Mouse (Mus musculus): ENCODE measurements around the gene Serpinb6a. TPM values are rescaled to one million over a fixed set of nuclear protein-coding genes. Genes with fewer than 3 reads are reported as not detected.

The Serpinb6a gene
- polyA plus RNA-seq, 1 experiment from 2014 or later = 73.7 TPM

DNA sequence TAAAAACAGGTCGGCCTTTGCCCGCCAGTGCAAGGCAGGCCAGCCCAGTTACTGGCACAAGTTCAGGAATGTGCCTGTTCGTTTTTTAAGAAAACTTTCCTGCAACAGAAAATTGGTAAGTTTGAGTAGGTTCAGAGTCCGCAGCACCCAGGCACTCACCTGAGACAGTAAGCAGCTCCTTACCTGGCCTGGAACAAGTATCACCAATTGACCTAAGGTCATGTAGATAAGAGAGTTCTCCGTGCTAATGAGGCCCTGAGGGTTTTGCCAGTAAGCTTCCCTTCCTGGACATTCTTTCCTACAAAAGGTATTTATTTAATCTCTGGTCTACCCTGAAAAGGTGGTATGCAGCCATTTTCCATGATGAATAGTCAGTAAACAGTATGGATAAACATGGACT, 80.9 kb downstream of the Serpinb6a start:
- no peaks in the 10 kb centered on the region for H3K4me1 ChIP-seq (ENCODE audit: control insufficient read depth, insufficient read depth, low read length)
- no peak overlapping the region for H3K4me2 ChIP-seq (replicated peaks; ENCODE audit: low read depth, low read length)
- 72% methylated on average over 5 of the region's 5 CpGs for WGBS
- no peak overlapping the region for H3K27ac ChIP-seq (ENCODE audit: low read length)
- no peaks in the 10 kb centered on the region for H3K27me3 ChIP-seq (ENCODE audit: control insufficient read depth, insufficient read depth, low read length)
- peaks cover 24% of the 10 kb centered on the region for H3K36me3 ChIP-seq (ENCODE audit: control insufficient read depth, insufficient read depth, low read length)
- ATAC-seq (ENCODE audit: insufficient number of reproducible peaks, insufficient read depth, low FRiP score, low read depth) = no peak
- H3K4me3 ChIP-seq (ENCODE audit: low read depth, low read length) = no peak overlapping the region
- H3K9me3 ChIP-seq (ENCODE audit: control insufficient read depth, low read depth, low read length) = no peaks in the 10 kb centered on the region
- no peak overlapping the region for H3K9ac ChIP-seq (replicated peaks; ENCODE audit: low read depth, low read length)

- ATAC-seq (ENCODE audit: insufficient number of reproducible peaks, insufficient read depth, low FRiP score, low read depth) = no peak
- no peak overlapping the region for H3K4me2 ChIP-seq (replicated peaks; ENCODE audit: low read depth, low read length)
- peaks cover 24% of the 10 kb centered on the region for H3K36me3 ChIP-seq (ENCODE audit: control insufficient read depth, insufficient read depth, low read length)
- no peaks in the 10 kb centered on the region for H3K9me3 ChIP-seq (ENCODE audit: control insufficient read depth, low read depth, low read length)
- H3K9ac ChIP-seq (replicated peaks; ENCODE audit: low read depth, low read length) = no peak overlapping the region
- WGBS = 97% methylated on average over 6 of the region's 6 CpGs
- H3K4me3 ChIP-seq (ENCODE audit: low read depth, low read length) = no peak overlapping the region
- H3K27ac ChIP-seq (ENCODE audit: low read length) = no peak overlapping the region
- H3K4me1 ChIP-seq (ENCODE audit: control insufficient read depth, insufficient read depth, low read length) = no peaks in the 10 kb centered on the region
- no peaks in the 10 kb centered on the region for H3K27me3 ChIP-seq (ENCODE audit: control insufficient read depth, insufficient read depth, low read length)
Observed at GRCm38 (mm10) chr13:33921041-33921440, 81.6 kb downstream of the Serpinb6a start.

DNA sequence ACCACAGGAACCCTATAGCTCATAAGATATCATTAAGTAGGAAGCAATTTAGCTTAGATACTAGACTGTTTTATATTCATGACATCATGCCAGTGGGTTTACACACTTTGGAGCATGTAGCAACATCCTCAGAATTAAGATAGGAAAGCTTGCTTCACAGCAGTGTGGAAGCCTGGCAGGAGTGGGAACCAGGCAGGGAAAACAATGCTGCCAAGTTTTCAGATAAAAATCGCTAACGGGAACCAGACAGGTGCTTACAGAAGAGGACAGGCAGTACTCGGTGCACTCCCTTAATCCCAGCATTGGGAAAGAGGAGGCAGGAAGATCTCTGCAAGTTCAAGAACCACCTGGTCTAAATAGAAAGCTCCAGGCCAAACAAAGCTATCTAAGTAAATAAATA, 95.8 kb downstream of the Serpinb6a start:
- Histone ChIP-seq H3K9ac (replicated peaks; ENCODE audit: low read depth, low read length) (no peak overlapping the region), H3K4me1 (ENCODE audit: control insufficient read depth, insufficient read depth, low read length) (no peaks in the 10 kb centered on the region), H3K36me3 (ENCODE audit: control insufficient read depth, insufficient read depth, low read length) (no peaks in the 10 kb centered on the region), H3K4me3 (ENCODE audit: low read depth, low read length) (no peak overlapping the region), H3K4me2 (replicated peaks; ENCODE audit: low read depth, low read length) (no peak overlapping the region), H3K27me3 (ENCODE audit: control insufficient read depth, insufficient read depth, low read length) (no peaks in the 10 kb centered on the region), H3K9me3 (ENCODE audit: control insufficient read depth, low read depth, low read length) (no peaks in the 10 kb centered on the region), H3K27ac (ENCODE audit: low read length) (no peak overlapping the region)
- WGBS = 58% methylated on average over 3 of the region's 3 CpGs
- no peak for ATAC-seq (ENCODE audit: insufficient number of reproducible peaks, insufficient read depth, low FRiP score, low read depth)

DNA sequence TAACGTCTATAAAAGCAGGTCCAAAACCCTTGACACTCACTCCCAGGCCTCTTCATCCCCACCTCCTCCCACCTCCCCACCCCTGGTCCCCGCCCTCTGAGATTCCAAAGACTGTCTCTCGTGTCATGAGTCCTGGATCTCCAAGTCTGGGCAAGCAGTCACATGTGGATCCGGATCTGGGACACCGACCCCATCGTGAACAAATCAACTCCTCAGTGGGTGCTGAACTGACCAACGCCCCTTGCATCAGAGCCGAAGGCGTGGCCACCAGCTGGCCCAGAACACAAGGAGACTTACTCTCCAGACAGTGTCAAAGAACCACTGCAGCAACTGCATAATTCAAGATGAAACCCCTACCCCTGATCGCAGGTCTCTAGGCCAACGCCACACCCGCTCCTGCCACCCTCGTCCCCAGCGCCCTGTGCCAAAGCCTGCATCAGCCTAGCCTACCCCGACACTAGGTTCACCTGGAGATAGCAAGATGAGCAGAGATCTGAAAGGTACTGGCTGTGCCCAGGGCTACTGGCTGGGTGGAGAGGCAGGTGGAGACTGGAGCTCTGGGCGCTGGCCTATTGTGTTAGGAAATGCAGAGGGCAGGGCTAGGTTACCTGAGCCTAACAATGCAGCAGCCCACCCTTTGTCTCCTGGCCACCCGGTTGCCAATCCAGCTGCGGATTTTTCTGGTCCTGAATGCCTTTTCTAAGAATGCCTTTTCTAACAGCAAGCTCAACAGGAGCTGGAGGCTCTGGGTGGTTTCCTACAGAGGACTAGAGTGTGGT, 97.2 kb downstream of the Serpinb6a start, which contains the start of gene Serpinb6c:
TSS of gene Serpinb6c (minus strand) at position 533 of the 779 bp plus-strand sequence.
- Histone ChIP-seq H3K4me3 (ENCODE audit: low read depth, low read length) (no peak within 1 kb of the TSS), H3K27ac (ENCODE audit: low read length) (no peak within 1 kb of the TSS), H3K9ac (replicated peaks; ENCODE audit: low read depth, low read length) (no peak within 1 kb of the TSS), H3K9me3 (ENCODE audit: control insufficient read depth, low read depth, low read length) (no peaks in the 10 kb centered on the region), H3K27me3 (ENCODE audit: control insufficient read depth, insufficient read depth, low read length) (no peaks in the 10 kb centered on the region), H3K36me3 (ENCODE audit: control insufficient read depth, insufficient read depth, low read length) (no peaks in the 10 kb centered on the region), H3K4me2 (replicated peaks; ENCODE audit: low read depth, low read length) (no peak within 1 kb of the TSS), H3K4me1 (ENCODE audit: control insufficient read depth, insufficient read depth, low read length) (no peaks in the 10 kb centered on the region)
- WGBS = 69% methylated on average over 18 of the region's 18 CpGs
- no peak for ATAC-seq (ENCODE audit: insufficient number of reproducible peaks, insufficient read depth, low FRiP score, low read depth)

GRCm38 (mm10) chr13:33903290-33903689, 99.3 kb downstream of the Serpinb6a start:
- no peaks in the 10 kb centered on the region for H3K9me3 ChIP-seq (ENCODE audit: control insufficient read depth, low read depth, low read length)
- no peaks in the 10 kb centered on the region for H3K27me3 ChIP-seq (ENCODE audit: control insufficient read depth, insufficient read depth, low read length)
- 72% methylated on average over 2 of the region's 2 CpGs for WGBS
- H3K4me3 ChIP-seq (ENCODE audit: low read depth, low read length) = no peak overlapping the region
- no peak overlapping the region for H3K9ac ChIP-seq (replicated peaks; ENCODE audit: low read depth, low read length)
- no peaks in the 10 kb centered on the region for H3K36me3 ChIP-seq (ENCODE audit: control insufficient read depth, insufficient read depth, low read length)
- no peak for ATAC-seq (ENCODE audit: insufficient number of reproducible peaks, insufficient read depth, low FRiP score, low read depth)
- H3K27ac ChIP-seq (ENCODE audit: low read length) = no peak overlapping the region
- H3K4me2 ChIP-seq (replicated peaks; ENCODE audit: low read depth, low read length) = no peak overlapping the region
- H3K4me1 ChIP-seq (ENCODE audit: control insufficient read depth, insufficient read depth, low read length) = no peaks in the 10 kb centered on the region

DNA sequence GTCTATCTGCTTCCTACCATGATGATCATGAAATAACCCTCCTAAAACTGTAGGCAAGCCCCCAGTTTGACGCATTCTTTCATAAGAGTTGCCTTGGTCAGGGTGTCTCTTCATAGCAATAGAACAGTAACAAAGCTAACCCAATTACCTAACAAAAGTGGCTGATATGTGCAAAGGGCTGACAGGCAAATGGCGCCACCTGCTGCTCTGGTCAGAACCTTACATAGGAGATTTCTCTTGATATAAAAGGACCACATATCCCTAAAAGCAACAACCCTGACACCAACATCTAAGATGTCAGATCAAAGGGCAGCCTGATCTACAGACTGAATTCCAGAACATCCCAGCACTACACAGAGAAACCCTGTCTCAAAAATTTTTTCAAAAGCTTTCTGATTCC, 108.4 kb downstream of the Serpinb6a start:
- Histone ChIP-seq H3K27ac (ENCODE audit: low read length) (no peak overlapping the region), H3K27me3 (ENCODE audit: control insufficient read depth, insufficient read depth, low read length) (no peaks in the 10 kb centered on the region), H3K9me3 (ENCODE audit: control insufficient read depth, low read depth, low read length) (no peaks in the 10 kb centered on the region), H3K36me3 (ENCODE audit: control insufficient read depth, insufficient read depth, low read length) (no peaks in the 10 kb centered on the region), H3K4me3 (ENCODE audit: low read depth, low read length) (no peak overlapping the region), H3K4me1 (ENCODE audit: control insufficient read depth, insufficient read depth, low read length) (no peaks in the 10 kb centered on the region), H3K4me2 (replicated peaks; ENCODE audit: low read depth, low read length) (no peak overlapping the region), H3K9ac (replicated peaks; ENCODE audit: low read depth, low read length) (no peak overlapping the region)
- 45% methylated on average over 2 of the region's 2 CpGs for WGBS
- no peak for ATAC-seq (ENCODE audit: insufficient number of reproducible peaks, insufficient read depth, low FRiP score, low read depth)

Other genes starting within 250 kb of the Serpinb6a start
- not detected in 2 replicates for gene Serpinb6e, start 159.4 kb downstream of the Serpinb6a start, polyA plus RNA-seq (2014; fragmentation: Nextera tagmentation; extraction: Ambion mirVana)
- gene Serpinb6c, start 97.1 kb downstream of the Serpinb6a start, polyA plus RNA-seq (2014; fragmentation: Nextera tagmentation; extraction: Ambion mirVana) = 0.70 TPM in 1 of 2 replicates, not detected in the other
- gene Nqo2, start 38.1 kb downstream of the Serpinb6a start, polyA plus RNA-seq (2014; fragmentation: Nextera tagmentation; extraction: Ambion mirVana) = 27.7 and 29.8 TPM in 2 replicates
- gene Ripk1, start 431 bp downstream of the Serpinb6a start, polyA plus RNA-seq (2014; fragmentation: Nextera tagmentation; extraction: Ambion mirVana) = 20.2 and 24.3 TPM in 2 replicates
- gene Bphl, start 34.8 kb upstream of the Serpinb6a start, polyA plus RNA-seq (2014; fragmentation: Nextera tagmentation; extraction: Ambion mirVana) = 36.1 and 38.4 TPM in 2 replicates
- 213 and 217 TPM in 2 replicates for gene Tubb2a, start 75.2 kb upstream of the Serpinb6a start, polyA plus RNA-seq (2014; fragmentation: Nextera tagmentation; extraction: Ambion mirVana)
- gene Tubb2b, start 127.7 kb upstream of the Serpinb6a start, polyA plus RNA-seq (2014; fragmentation: Nextera tagmentation; extraction: Ambion mirVana) = 32.1 and 34.2 TPM in 2 replicates
- gene Psmg4, start 160.2 kb upstream of the Serpinb6a start, polyA plus RNA-seq (2014; fragmentation: Nextera tagmentation; extraction: Ambion mirVana) = 84.8 and 86.6 TPM in 2 replicates